Mouse (Mus musculus) forebrain, embryonic 11.5 days (tissue): ENCODE measurements at regions not wholly inside any gene's neighbourhood (a gene's known extent, or its start where the extent isn't known, plus 50 kb on each side); places are given as distances from the start of the nearest gene placed in this dataset.

Experiments
- ATAC-seq: fragments of 200-750 bp; cut with Nextera tagmentation; replicated peaks from 2 replicates; pipeline ENCODE4 v1.8.0; 2017; ENCODE audit warnings: moderate TSS enrichment; ENCODE audit not compliant: low FRiP score
- DNase-seq: peaks from one replicate; pipeline ENCODE4 v3.0.0-alpha.2; 2017; ENCODE audit warnings: low spot score
- H3K27ac ChIP-seq: fragments of 300-500 bp; sonication (generic); 2 replicates; pipeline ENCODE4 v1.5.1; 2014; ENCODE audit warnings: low read depth, low read length
- H3K27me3 ChIP-seq: fragments of 300-500 bp; sonication (generic); 2 replicates; pipeline ENCODE4 v1.6.1; 2014; ENCODE audit warnings: mild to moderate bottlenecking, low read length, mixed read lengths; ENCODE audit not compliant: control insufficient read depth, insufficient read depth
- H3K36me3 ChIP-seq: fragments of 300-500 bp; sonication (generic); 2 replicates; pipeline ENCODE4 v1.6.1; 2014; ENCODE audit warnings: mild to moderate bottlenecking, low read length, moderate library complexity, mixed read lengths; ENCODE audit not compliant: control insufficient read depth, insufficient read depth
- H3K4me1 ChIP-seq: fragments of 300-500 bp; sonication (generic); replicated peaks from 2 replicates; pipeline ENCODE4 v1.6.1; 2014; ENCODE audit warnings: low read length, mixed read lengths; ENCODE audit not compliant: control insufficient read depth, insufficient read depth
- H3K4me2 ChIP-seq: fragments of 300-500 bp; sonication (generic); 2 replicates; pipeline ENCODE4 v1.6.1; 2014; ENCODE audit warnings: low read depth, mild to moderate bottlenecking, low read length, moderate library complexity, mixed read lengths; ENCODE audit not compliant: severe bottlenecking
- H3K4me3 ChIP-seq: fragments of 300-500 bp; sonication (generic); 2 replicates; pipeline ENCODE4 v1.5.1; 2014; ENCODE audit warnings: low read depth, low read length
- H3K9ac ChIP-seq: fragments of 300-500 bp; sonication (generic); 2 replicates; pipeline ENCODE4 v1.6.1; 2014; ENCODE audit warnings: low read length
- H3K9me3 ChIP-seq: fragments of 300-500 bp; sonication (generic); 2 replicates; pipeline ENCODE4 v1.6.1; 2016; ENCODE audit warnings: low read length, mixed read lengths; ENCODE audit not compliant: control insufficient read depth
- WGBS: fragments of 180-500 bp; shearing (Covaris S2); extraction: QIAGEN DNeasy Blood & Tissue Kit; methylation state at CpG from one replicate; pipeline ENCODE4 v1.1.7; 2014; 5-methylcytosine and 5-hydroxymethylcytosine counted together

DNA sequence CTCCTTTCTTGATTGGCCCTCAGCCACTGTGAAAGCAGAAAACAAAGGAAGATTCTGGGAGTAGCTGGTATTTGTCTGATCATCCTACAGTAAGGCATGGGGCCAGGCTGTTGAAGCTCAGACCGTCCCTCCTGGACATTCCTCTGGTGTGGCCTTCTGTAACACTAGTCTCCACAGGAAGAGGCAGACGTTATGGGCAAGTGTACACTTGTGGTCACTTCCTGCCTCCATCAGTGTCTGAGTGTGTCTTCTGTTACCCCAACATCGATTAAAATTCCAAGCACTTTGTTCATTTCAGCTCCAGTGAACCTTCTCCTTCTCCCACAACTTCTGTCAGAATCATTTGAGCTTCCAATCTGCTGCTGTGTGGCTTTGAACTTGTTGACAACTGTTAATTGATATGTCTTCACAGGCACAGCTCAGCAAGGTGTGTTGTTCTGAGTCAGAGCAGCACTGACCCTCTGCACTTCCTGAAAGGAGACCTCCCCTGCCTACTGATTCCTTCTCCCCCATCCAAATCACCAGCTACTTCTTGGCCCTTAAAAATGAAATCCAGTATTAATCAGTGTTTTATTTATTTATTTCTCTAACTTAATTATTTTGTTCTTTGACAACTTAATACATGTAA, 154.7 kb upstream of the Tmc3 start:
- WGBS, result 75% methylated on average over 3 of the region's 3 CpGs
- Histone ChIP-seq H3K9ac (no peak overlapping the region), H3K27ac (no peak overlapping the region), H3K4me3 (no peak overlapping the region), H3K36me3 (no peaks in the 10 kb centered on the region), H3K4me1 (peaks cover 3% of the 10 kb centered on the region; the same call in 1 of the 2 replicates), H3K4me2 (no peak overlapping the region), H3K27me3 (no peaks in the 10 kb centered on the region), H3K9me3 (no peaks in the 10 kb centered on the region)
- DNase-seq (no peak), ATAC-seq (no peak)

DNA sequence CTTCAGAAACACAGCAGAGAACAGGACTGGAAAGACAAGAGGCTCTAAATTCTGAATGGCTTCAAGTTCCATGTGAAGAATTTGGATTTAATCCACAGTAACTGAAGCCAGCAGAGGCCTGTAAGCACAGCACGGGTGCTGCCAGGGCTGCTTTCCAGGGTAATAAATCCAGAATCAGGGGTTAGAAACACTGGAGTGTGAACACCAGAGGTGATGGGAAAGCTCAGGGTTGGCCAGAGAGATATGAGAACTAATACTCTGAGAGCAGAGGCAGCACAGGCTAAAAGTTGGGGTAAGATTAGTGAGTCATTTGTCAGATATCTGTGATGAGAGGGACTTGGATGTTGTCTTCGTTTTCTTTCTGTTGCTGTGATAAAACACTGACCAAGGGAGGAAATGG, 153.6 kb upstream of the Tmc3 start:
- no peak overlapping the region for H3K4me2 ChIP-seq
- H3K27ac ChIP-seq, result no peak overlapping the region
- no peak overlapping the region for H3K9ac ChIP-seq
- H3K4me3 ChIP-seq, result no peak overlapping the region
- peaks cover 3% of the 10 kb centered on the region; the same call in 1 of the 2 replicates for H3K4me1 ChIP-seq
- no peaks in the 10 kb centered on the region for H3K9me3 ChIP-seq
- no peak for DNase-seq
- H3K36me3 ChIP-seq, result no peaks in the 10 kb centered on the region
- 58% methylated on average over 2 of the region's 2 CpGs for WGBS
- ATAC-seq, result no peak
- H3K27me3 ChIP-seq, result no peaks in the 10 kb centered on the region

DNA sequence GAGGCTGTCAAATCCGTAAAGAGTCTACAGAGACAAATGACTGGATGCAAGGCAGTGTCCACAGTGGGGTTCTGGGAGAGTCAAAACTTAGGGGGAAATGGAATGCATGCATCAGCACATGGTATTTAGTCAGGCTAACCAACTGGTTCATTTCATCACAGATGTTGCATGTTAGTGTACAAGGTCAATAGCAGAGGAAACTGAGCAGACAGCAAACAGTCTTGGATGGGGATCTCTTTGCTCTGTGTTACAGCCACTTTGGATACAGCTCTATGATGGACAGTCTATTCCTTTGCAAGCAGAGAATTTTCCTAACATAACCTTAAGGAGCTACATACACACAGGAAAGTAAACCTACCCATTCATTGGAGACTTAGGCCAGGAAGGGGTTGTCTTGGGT, 151.9 kb upstream of the Tmc3 start:
- Histone ChIP-seq H3K9me3 (no peaks in the 10 kb centered on the region), H3K4me1 (peaks cover 3% of the 10 kb centered on the region; the same call in 1 of the 2 replicates), H3K4me3 (no peak overlapping the region), H3K9ac (no peak overlapping the region), H3K4me2 (no peak overlapping the region), H3K27me3 (no peaks in the 10 kb centered on the region), H3K36me3 (no peaks in the 10 kb centered on the region), H3K27ac (no peak overlapping the region)
- DNase-seq (no peak), ATAC-seq (no peak)
- 90% methylated on average over 1 of the region's 1 CpGs for WGBS

DNA sequence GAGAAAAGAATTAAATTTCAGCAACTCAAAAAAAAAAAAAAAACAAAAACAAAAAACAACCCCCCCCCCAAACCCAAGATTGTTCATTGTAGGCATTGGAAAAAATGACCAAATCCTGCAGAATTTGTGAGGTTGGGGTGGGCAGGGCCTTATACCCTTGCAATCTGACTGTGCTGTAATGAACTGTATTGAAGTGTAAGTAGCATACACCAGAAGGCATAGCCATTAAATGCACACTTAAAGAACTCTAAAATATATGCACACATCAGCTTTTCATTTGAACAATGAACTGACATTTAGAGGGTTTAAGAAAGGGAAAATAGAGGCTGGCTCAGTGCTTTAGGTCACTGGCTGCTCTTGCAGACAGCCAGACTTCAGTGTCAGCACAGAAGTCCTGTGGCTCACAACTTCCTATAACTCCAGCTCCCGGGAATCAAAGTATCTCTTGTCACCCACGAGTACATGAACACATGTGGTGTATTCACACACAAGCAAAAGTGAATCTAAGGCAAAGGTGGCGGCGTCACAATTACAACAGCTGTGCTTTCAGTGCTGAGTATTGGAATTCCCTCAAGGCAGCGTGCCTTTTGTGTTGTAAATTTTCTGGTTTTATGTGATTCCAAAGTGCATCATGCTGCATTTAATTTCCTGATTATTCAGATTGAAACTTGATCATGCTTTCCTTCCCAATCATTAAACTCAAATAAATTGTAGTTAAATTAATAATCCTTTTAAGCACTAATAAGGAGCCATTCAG, 150.6 kb upstream of the Tmc3 start:
- peaks cover 3% of the 10 kb centered on the region; the same call in 1 of the 2 replicates for H3K4me1 ChIP-seq
- H3K36me3 ChIP-seq, result no peaks in the 10 kb centered on the region
- no peak overlapping the region for H3K4me3 ChIP-seq
- 31% methylated on average over 5 of the region's 5 CpGs for WGBS
- no peak overlapping the region for H3K27ac ChIP-seq
- H3K9me3 ChIP-seq, result no peaks in the 10 kb centered on the region
- no peaks in the 10 kb centered on the region for H3K27me3 ChIP-seq
- DNase-seq (no peak), ATAC-seq (no peak)
- H3K9ac ChIP-seq, result no peak overlapping the region
- no peak overlapping the region for H3K4me2 ChIP-seq

DNA sequence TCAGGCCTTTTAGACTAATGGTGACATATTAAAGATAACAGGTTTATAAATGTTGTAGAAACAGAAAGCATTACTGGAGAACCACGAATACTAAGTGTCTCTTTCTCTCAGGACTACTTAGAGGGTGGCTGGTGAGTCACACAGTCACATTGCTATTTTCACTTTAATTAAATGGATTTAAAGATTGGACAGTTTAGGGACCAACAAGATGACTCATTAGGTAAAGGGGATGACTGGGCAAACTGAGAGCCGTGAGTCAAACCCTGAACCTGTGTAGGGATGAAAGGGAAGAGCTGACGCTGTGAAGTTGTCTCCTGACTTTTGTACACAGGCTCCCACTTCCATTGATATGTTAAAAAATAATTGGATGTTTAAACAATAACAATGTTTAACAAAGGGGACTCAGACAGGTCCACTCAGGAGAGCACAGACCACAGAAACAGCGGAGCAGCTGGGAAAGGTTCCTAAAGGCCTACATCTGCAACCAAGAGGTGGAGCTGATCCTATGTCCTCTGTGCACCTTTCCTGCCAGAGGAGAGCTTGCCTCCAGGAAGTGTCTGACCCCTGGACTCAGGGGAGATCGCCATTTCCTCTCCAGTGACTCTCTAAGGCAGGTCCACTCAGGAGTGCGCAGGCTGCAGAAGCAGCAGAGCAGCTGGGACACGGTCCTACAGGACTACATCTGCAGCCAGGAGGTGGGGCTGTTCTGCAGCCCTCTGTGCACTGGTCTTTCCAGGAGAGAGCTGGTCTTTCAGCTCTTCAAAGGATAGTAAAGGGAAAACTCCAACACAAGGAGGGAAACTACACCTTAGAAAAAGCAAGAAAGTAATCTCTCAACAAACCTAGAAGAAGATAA, 146.0 kb upstream of the Tmc3 start:
- Histone ChIP-seq H3K9me3 (no peaks in the 10 kb centered on the region), H3K4me3 (no peak overlapping the region), H3K4me1 (peaks cover 3% of the 10 kb centered on the region; the same call in 1 of the 2 replicates), H3K27me3 (no peaks in the 10 kb centered on the region), H3K4me2 (no peak overlapping the region), H3K9ac (no peak overlapping the region), H3K27ac (no peak overlapping the region), H3K36me3 (no peaks in the 10 kb centered on the region)
- ATAC-seq (no peak), DNase-seq (no peak)
- 63% methylated on average over 7 of the region's 7 CpGs for WGBS

DNA sequence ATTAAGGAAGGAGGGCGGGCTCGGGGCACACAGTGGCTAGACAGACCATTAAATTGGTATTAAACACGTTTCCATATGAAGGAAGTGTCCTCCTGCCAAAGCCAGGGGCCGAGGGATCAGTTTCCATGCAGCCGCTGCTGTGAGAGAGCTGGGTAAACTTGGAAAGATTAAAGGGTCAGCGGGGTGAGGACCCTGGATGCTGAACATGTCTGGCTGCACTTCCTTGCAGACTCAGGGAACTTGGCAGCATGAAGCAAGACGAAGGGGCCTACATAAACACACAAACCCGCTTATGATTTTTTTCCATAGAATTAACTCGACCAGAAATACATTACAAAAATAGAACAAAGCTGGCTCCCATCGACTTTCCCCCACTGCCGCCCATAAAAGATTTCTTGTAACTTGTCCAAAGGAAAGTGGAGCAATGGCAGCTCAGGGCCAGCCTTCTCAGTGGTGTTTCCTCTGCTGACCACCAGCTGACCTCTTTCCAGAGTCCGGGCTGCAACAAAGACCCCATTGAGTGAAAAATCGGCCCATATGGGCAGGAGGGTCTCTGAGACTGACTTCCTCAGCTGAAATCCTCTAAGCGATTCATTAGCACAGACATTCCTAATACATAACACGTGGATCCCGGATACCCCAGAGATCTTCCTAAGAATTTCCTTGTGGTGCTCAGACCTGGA, 141.0 kb upstream of the Tmc3 start:
- no peak overlapping the region for H3K4me3 ChIP-seq
- H3K27me3 ChIP-seq, result no peaks in the 10 kb centered on the region
- H3K27ac ChIP-seq, result 0 out of 2 replicates have a peak overlapping the region, but pooled peaks have one; percentile 25
- peak; percentile 21; the same call in 1 of the 2 replicates for ATAC-seq
- H3K9ac ChIP-seq, result no peak overlapping the region
- no peaks in the 10 kb centered on the region; the same call in 1 of the 2 replicates for H3K4me1 ChIP-seq
- H3K9me3 ChIP-seq, result no peaks in the 10 kb centered on the region
- no peaks in the 10 kb centered on the region for H3K36me3 ChIP-seq
- DNase-seq, result peak; percentile 53
- no peak overlapping the region for H3K4me2 ChIP-seq
- WGBS, result 29% methylated on average over 16 of the region's 16 CpGs

DNA sequence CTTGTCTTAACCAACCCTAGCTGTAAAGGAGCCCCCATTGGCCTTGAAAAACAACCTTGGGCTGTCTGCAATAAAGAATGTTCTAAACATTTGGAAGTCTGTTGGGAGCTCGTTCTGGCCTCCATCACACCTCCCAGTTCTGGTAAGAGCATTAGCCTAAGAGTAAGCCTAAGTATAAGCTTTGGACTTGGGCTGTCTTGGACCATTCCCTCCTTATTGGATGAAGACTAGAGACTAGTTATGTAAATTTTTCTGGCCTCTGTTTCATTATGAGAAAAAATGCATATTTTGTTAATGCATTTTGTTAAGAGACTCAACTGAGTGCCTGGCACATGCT, 140.5 kb upstream of the Tmc3 start:
- H3K4me2 ChIP-seq, result no peak overlapping the region
- no peak overlapping the region for H3K27ac ChIP-seq
- H3K9me3 ChIP-seq, result no peaks in the 10 kb centered on the region
- H3K4me3 ChIP-seq, result no peak overlapping the region
- WGBS, result 61% methylated on average over 1 of the region's 1 CpGs
- H3K36me3 ChIP-seq, result no peaks in the 10 kb centered on the region
- H3K4me1 ChIP-seq, result no peaks in the 10 kb centered on the region; the same call in 1 of the 2 replicates
- no peak for ATAC-seq
- no peak for DNase-seq
- H3K9ac ChIP-seq, result no peak overlapping the region
- no peaks in the 10 kb centered on the region for H3K27me3 ChIP-seq

DNA sequence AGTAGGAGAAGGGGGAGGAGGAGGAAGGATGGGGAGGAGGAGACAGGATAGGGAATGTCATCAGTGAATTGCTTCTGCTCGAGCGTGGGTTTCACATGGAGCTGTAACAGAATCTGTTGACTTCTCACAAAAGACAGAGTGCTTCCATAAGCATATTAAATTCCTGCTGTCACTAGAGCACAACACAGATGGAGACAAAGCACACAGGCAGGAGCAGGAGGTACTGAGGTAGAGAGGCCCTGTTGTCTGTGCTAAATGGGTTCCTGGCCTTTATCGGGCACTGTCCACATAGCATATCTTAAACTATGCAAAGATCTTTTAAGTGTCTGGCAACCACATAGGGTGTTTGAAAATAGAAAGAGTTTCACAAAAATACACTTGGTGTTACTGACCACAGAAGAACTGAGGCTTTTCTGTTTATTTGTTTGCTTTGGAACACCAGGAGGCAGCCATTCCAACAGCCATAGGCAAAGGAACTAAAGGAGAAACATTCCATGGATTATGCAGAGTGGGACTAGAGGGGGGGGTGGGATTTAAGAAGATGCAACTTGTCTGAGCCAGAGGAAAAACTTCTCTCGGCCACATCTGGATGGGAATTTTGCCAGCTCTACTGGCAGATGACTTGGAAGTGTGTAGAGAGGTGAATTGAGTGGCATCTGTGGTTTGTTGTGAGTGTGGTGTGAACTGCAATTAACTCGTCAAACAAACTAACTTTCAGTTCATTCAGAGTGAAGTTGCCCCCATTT, 139.4 kb upstream of the Tmc3 start:
- Histone ChIP-seq H3K4me3 (no peak overlapping the region), H3K4me2 (no peak overlapping the region), H3K27me3 (no peaks in the 10 kb centered on the region), H3K27ac (no peak overlapping the region), H3K36me3 (no peaks in the 10 kb centered on the region), H3K9ac (no peak overlapping the region), H3K9me3 (no peaks in the 10 kb centered on the region), H3K4me1 (no peaks in the 10 kb centered on the region; the same call in 1 of the 2 replicates)
- ATAC-seq (no peak), DNase-seq (no peak)
- WGBS, result 54% methylated on average over 5 of the region's 5 CpGs
